Mouse (Mus musculus) NIH3T3 (cell line): ENCODE measurements around the gene Ncor2.

ENCODE experiments used
- DNase-seq: peaks from one replicate; pipeline ENCODE4 v3.0.0-alpha.2; 2012; ENCODE audit warnings: low read depth

Gene Ncor2

GRCm38 (mm10) chr5:125127426-125127825 lies 51.6 kb downstream of the Ncor2 start:
- no peak for DNase-seq

GRCm38 (mm10) chr5:125125966-125126464 lies 53.0 kb downstream of the Ncor2 start:
- DNase-seq: no peak

GRCm38 (mm10) chr5:125125219-125125618 lies 53.8 kb downstream of the Ncor2 start:
- DNase-seq: no peak

- no peak for DNase-seq
These were observed 55.0 kb downstream of the Ncor2 start for GRCm38 (mm10) chr5:125124002-125124401.

- DNase-seq: no peak
These were observed 55.8 kb downstream of the Ncor2 start for GRCm38 (mm10) chr5:125123206-125123605.

GRCm38 (mm10) chr5:125122546-125122945 lies 56.5 kb downstream of the Ncor2 start:
- no peak for DNase-seq

- DNase-seq: no peak
These were observed 57.0 kb downstream of the Ncor2 start for GRCm38 (mm10) chr5:125122049-125122448.

GRCm38 (mm10) chr5:125120517-125121303 lies 58.3 kb downstream of the Ncor2 start:
- peak; percentile 76 for DNase-seq

GRCm38 (mm10) chr5:125117238-125117637 lies 61.8 kb downstream of the Ncor2 start:
- DNase-seq: no peak

- peak; percentile 43 for DNase-seq
These were observed 66.0 kb downstream of the Ncor2 start for GRCm38 (mm10) chr5:125113029-125113428.

- DNase-seq: no peak
These were observed 66.4 kb downstream of the Ncor2 start for GRCm38 (mm10) chr5:125112588-125112987.

GRCm38 (mm10) chr5:125111137-125111536 lies 67.9 kb downstream of the Ncor2 start:
- peak; percentile 35 for DNase-seq

- no peak for DNase-seq
These were observed 68.3 kb downstream of the Ncor2 start for GRCm38 (mm10) chr5:125110722-125111121.

- no peak for DNase-seq
These were observed 68.8 kb downstream of the Ncor2 start for GRCm38 (mm10) chr5:125110196-125110595.

GRCm38 (mm10) chr5:125107011-125107651 lies 71.9 kb downstream of the Ncor2 start:
- DNase-seq: peak; percentile 62

GRCm38 (mm10) chr5:125106191-125106590 lies 72.8 kb downstream of the Ncor2 start:
- DNase-seq: peak; percentile 76

- DNase-seq: no peak
These were observed 74.2 kb downstream of the Ncor2 start for GRCm38 (mm10) chr5:125104841-125105240.

GRCm38 (mm10) chr5:125103396-125103795 lies 75.6 kb downstream of the Ncor2 start:
- no peak for DNase-seq

- no peak for DNase-seq
These were observed 76.1 kb downstream of the Ncor2 start for GRCm38 (mm10) chr5:125102907-125103306.

GRCm38 (mm10) chr5:125102352-125102751 lies 76.7 kb downstream of the Ncor2 start:
- no peak for DNase-seq

- no peak for DNase-seq
These were observed 79.2 kb downstream of the Ncor2 start for GRCm38 (mm10) chr5:125099785-125100350.

- no peak for DNase-seq
These were observed 80.3 kb downstream of the Ncor2 start for GRCm38 (mm10) chr5:125098692-125099091.

- DNase-seq: peak; percentile 48
These were observed 82.7 kb downstream of the Ncor2 start for GRCm38 (mm10) chr5:125096368-125096767.
